Mouse (Mus musculus) neural tube, embryonic 15.5 days (tissue): ENCODE results near the gene Slc7a15. TPM values are rescaled to one million over a fixed set of nuclear protein-coding genes. Genes with fewer than 3 reads are reported as not detected.
"Not testable (repeated sequence)": the region's sequence is repeated elsewhere in the genome, so short reads cannot be mapped to it uniquely, and the experiment has no call there.

Experiments
- ATAC-seq: fragments of 200-750 bp; cut with Nextera tagmentation; 2 replicates; pipeline ENCODE4 v1.8.0; 2017; ENCODE audit warnings: mild to moderate bottlenecking, moderate TSS enrichment, moderate library complexity; ENCODE audit not compliant: low FRiP score
- H3K27ac ChIP-seq: fragments of 300-500 bp; sonication (generic); replicated peaks from 2 replicates; pipeline ENCODE4 v1.5.1; 2015; ENCODE audit warnings: mild to moderate bottlenecking, inconsistent platforms
- H3K27me3 ChIP-seq: fragments of 300-500 bp; sonication (generic); replicated peaks from 2 replicates; pipeline ENCODE4 v1.6.1; 2015; ENCODE audit warnings: inconsistent platforms
- H3K36me3 ChIP-seq: fragments of 300-500 bp; sonication (generic); 2 replicates; pipeline ENCODE4 v1.6.1; 2015; ENCODE audit warnings: inconsistent platforms
- H3K4me1 ChIP-seq: fragments of 300-500 bp; sonication (generic); 2 replicates; pipeline ENCODE4 v1.6.1; 2015; ENCODE audit warnings: inconsistent platforms
- H3K4me2 ChIP-seq: fragments of 300-500 bp; sonication (generic); 2 replicates; pipeline ENCODE4 v1.6.1; 2015; ENCODE audit warnings: inconsistent platforms, mild to moderate bottlenecking, moderate library complexity
- H3K4me3 ChIP-seq: fragments of 300-500 bp; sonication (generic); replicated peaks from 2 replicates; pipeline ENCODE4 v1.5.1; 2015; ENCODE audit warnings: mild to moderate bottlenecking, inconsistent platforms
- H3K9ac ChIP-seq: fragments of 300-500 bp; sonication (generic); replicated peaks from 2 replicates; pipeline ENCODE4 v1.6.1; 2015; ENCODE audit warnings: mild to moderate bottlenecking, inconsistent platforms
- H3K9me3 ChIP-seq: fragments of 300-500 bp; sonication (generic); replicated peaks from 2 replicates; pipeline ENCODE4 v1.6.1; 2016; ENCODE audit warnings: inconsistent platforms
- WGBS: fragments of 180-500 bp; shearing (Covaris S2); methylation state at CpG from one replicate; pipeline ENCODE4 v1.1.7; 2015; ENCODE audit warnings: mixed read lengths; 5-methylcytosine and 5-hydroxymethylcytosine counted together
- polyA plus RNA-seq: library from polyadenylated mRNA; unstranded; fragments of >200 nt; fragmentation: Nextera tagmentation; extraction: Ambion mirVana; gene quantifications from 2 replicates; pipeline ENCODE4 v1.2.1, GENCODE M21; 2015

Slc7a15 gene
- not detected in 2 replicates for polyA plus RNA-seq

- H3K4me2 ChIP-seq, H3K4me1 ChIP-seq, H3K9ac ChIP-seq, H3K27me3 ChIP-seq, H3K27ac ChIP-seq, H3K4me3 ChIP-seq, ATAC-seq, H3K9me3 ChIP-seq, H3K36me3 ChIP-seq: not testable (repeated sequence)
- WGBS = 90% methylated on average over 7 of the region's 7 CpGs
Observed at GRCm38 (mm10) chr12:8598966-8599365, at the start of gene Slc7a15. Slc7a15 (minus strand) TSS chr12:8599066.

GRCm38 (mm10) chr12:8648211-8648610 lies 49.3 kb upstream of the Slc7a15 start:
- H3K4me1 ChIP-seq, H3K27me3 ChIP-seq, H3K9me3 ChIP-seq, H3K27ac ChIP-seq, ATAC-seq, H3K9ac ChIP-seq, H3K4me3 ChIP-seq, H3K36me3 ChIP-seq, H3K4me2 ChIP-seq: not testable (repeated sequence)
- 70% methylated on average over 8 of the region's 8 CpGs for WGBS

- Histone ChIP-seq H3K9ac (peak overlapping the region; percentile 98), H3K27me3 (no peaks in the 10 kb centered on the region), H3K36me3 (no peaks in the 10 kb centered on the region), H3K27ac (peak overlapping the region; percentile 99), H3K4me3 (peak overlapping the region; percentile 93), H3K9me3 (no peaks in the 10 kb centered on the region), H3K4me1 (peaks cover 5% of the 10 kb centered on the region), H3K4me2 (peak overlapping the region; percentile 64)
- 4% methylated on average over 10 of the region's 10 CpGs for whole genome bisulfite sequencing
- ATAC-seq = peak; percentile 80
Observed at GRCm38 (mm10) chr12:8641425-8641735, 42.5 kb upstream of the Slc7a15 start.

GRCm38 (mm10) chr12:8640711-8641424 lies 42.0 kb upstream of the Slc7a15 start:
- H3K4me3 ChIP-seq = peak overlapping the region; percentile 93
- peaks cover 5% of the 10 kb centered on the region for H3K4me1 ChIP-seq
- H3K9me3 ChIP-seq = no peaks in the 10 kb centered on the region
- no peaks in the 10 kb centered on the region for H3K36me3 ChIP-seq
- peak; percentile 99 for ATAC-seq
- peak overlapping the region; percentile 99 for H3K27ac ChIP-seq
- peak overlapping the region; percentile 64 for H3K4me2 ChIP-seq
- no peaks in the 10 kb centered on the region for H3K27me3 ChIP-seq
- WGBS = under 1% methylated on average over 47 of the region's 47 CpGs
- H3K9ac ChIP-seq = peak overlapping the region; percentile 98

GRCm38 (mm10) chr12:8640186-8640585 lies 41.3 kb upstream of the Slc7a15 start:
- Histone ChIP-seq H3K27ac (0 out of 2 replicates have a peak overlapping the region, but pooled peaks have one; percentile 23), H3K9ac (peak overlapping the region; percentile 98), H3K4me3 (peak overlapping the region; percentile 93), H3K4me2 (peak overlapping the region; percentile 64)
- H3K27me3 ChIP-seq, ATAC-seq, H3K9me3 ChIP-seq, H3K36me3 ChIP-seq, H3K4me1 ChIP-seq: not testable (repeated sequence)
- WGBS = 3% methylated on average over 2 of the region's 2 CpGs

- H3K36me3 ChIP-seq, ATAC-seq, H3K27ac ChIP-seq, H3K4me1 ChIP-seq, H3K9me3 ChIP-seq, H3K9ac ChIP-seq, H3K4me3 ChIP-seq, H3K4me2 ChIP-seq, H3K27me3 ChIP-seq: not testable (repeated sequence)
- WGBS = 77% methylated on average over 10 of the region's 10 CpGs
Observed at GRCm38 (mm10) chr12:8638411-8639087, 39.7 kb upstream of the Slc7a15 start.

GRCm38 (mm10) chr12:8636945-8637344 lies 38.1 kb upstream of the Slc7a15 start:
- H3K4me3 ChIP-seq = no peak overlapping the region
- no peaks in the 10 kb centered on the region for H3K27me3 ChIP-seq
- no peaks in the 10 kb centered on the region for H3K36me3 ChIP-seq
- H3K27ac ChIP-seq = no peak overlapping the region
- 93% methylated on average over 14 of the region's 14 CpGs for WGBS
- no peak overlapping the region for H3K9ac ChIP-seq
- no peak for ATAC-seq
- peaks cover 5% of the 10 kb centered on the region for H3K4me1 ChIP-seq
- H3K4me2 ChIP-seq = no peak overlapping the region
- H3K9me3 ChIP-seq = no peaks in the 10 kb centered on the region

GRCm38 (mm10) chr12:8635546-8635945 lies 36.7 kb upstream of the Slc7a15 start:
- Histone ChIP-seq H3K9me3 (no peaks in the 10 kb centered on the region), H3K36me3 (no peaks in the 10 kb centered on the region), H3K9ac (no peak overlapping the region), H3K4me1 (peaks cover 5% of the 10 kb centered on the region), H3K27me3 (no peaks in the 10 kb centered on the region), H3K4me2 (no peak overlapping the region), H3K27ac (no peak overlapping the region), H3K4me3 (no peak overlapping the region)
- WGBS = 96% methylated on average over 4 of the region's 4 CpGs
- no peak for ATAC-seq

- ATAC-seq = no peak
- Histone ChIP-seq H3K36me3 (no peaks in the 10 kb centered on the region), H3K4me3 (no peak overlapping the region), H3K9me3 (no peaks in the 10 kb centered on the region), H3K27ac (no peak overlapping the region), H3K4me2 (no peak overlapping the region), H3K9ac (no peak overlapping the region), H3K4me1 (no peaks in the 10 kb centered on the region), H3K27me3 (no peaks in the 10 kb centered on the region)
- WGBS = 95% methylated on average over 1 of the region's 1 CpGs
Observed at GRCm38 (mm10) chr12:8634306-8634705, 35.4 kb upstream of the Slc7a15 start.

GRCm38 (mm10) chr12:8632737-8633365 lies 34.0 kb upstream of the Slc7a15 start:
- no peaks in the 10 kb centered on the region for H3K4me1 ChIP-seq
- 93% methylated on average over 2 of the region's 2 CpGs for WGBS
- H3K36me3 ChIP-seq = no peaks in the 10 kb centered on the region
- no peaks in the 10 kb centered on the region for H3K27me3 ChIP-seq
- no peak overlapping the region for H3K27ac ChIP-seq
- H3K4me2 ChIP-seq = no peak overlapping the region
- no peak overlapping the region for H3K4me3 ChIP-seq
- H3K9me3 ChIP-seq = no peaks in the 10 kb centered on the region
- no peak for ATAC-seq
- H3K9ac ChIP-seq = no peak overlapping the region

- H3K9ac ChIP-seq = no peak overlapping the region
- no peak overlapping the region for H3K27ac ChIP-seq
- no peak for ATAC-seq
- WGBS = 91% methylated on average over 1 of the region's 1 CpGs
- H3K4me1 ChIP-seq = no peaks in the 10 kb centered on the region
- H3K36me3 ChIP-seq = no peaks in the 10 kb centered on the region
- no peaks in the 10 kb centered on the region for H3K9me3 ChIP-seq
- no peak overlapping the region for H3K4me3 ChIP-seq
- H3K4me2 ChIP-seq = no peak overlapping the region
- no peaks in the 10 kb centered on the region for H3K27me3 ChIP-seq
Observed at GRCm38 (mm10) chr12:8631691-8632090, 32.8 kb upstream of the Slc7a15 start.

- Histone ChIP-seq H3K9me3 (no peaks in the 10 kb centered on the region), H3K4me3 (no peak overlapping the region), H3K4me2 (no peak overlapping the region), H3K36me3 (no peaks in the 10 kb centered on the region), H3K9ac (no peak overlapping the region), H3K27ac (no peak overlapping the region), H3K4me1 (no peaks in the 10 kb centered on the region), H3K27me3 (no peaks in the 10 kb centered on the region)
- no peak for ATAC-seq
- WGBS = 92% methylated on average over 6 of the region's 6 CpGs
Observed at GRCm38 (mm10) chr12:8629537-8629936, 30.7 kb upstream of the Slc7a15 start.
